Mouse (Mus musculus): Measurements from ENCODE around the gene Pla2g4e. TPM values are rescaled to one million over a fixed set of nuclear protein-coding genes. Genes with fewer than 3 reads are reported as not detected.

Gene Pla2g4e
- polyA plus RNA-seq, 1 experiment from 2014 or later, result 5.8 TPM

GRCm38 (mm10) chr2:120284094-120284493 is 39.0 kb upstream of the Pla2g4e start:
- H3K9me3 ChIP-seq (ENCODE audit: control insufficient read depth, low read length), result no peaks in the 10 kb centered on the region
- 81% methylated on average over 5 of the region's 5 CpGs for WGBS
- TF ChIP-seq EP300 (optimal IDR thresholded peaks at IDR 0.05) (no peak), CTCF (IDR thresholded peaks at IDR 0.05; ENCODE audit: low read depth) (no peak)
- H3K36me3 ChIP-seq (ENCODE audit: control insufficient read depth, insufficient read depth, low read length), result no peaks in the 10 kb centered on the region
- no peak overlapping the region; the same call in 1 of the 2 replicates for H3K27ac ChIP-seq (replicated peaks)
- DNase-seq (ENCODE audit: low spot score), result no peak
- H3K27me3 ChIP-seq (ENCODE audit: control insufficient read depth, insufficient read depth, low read length), result no peaks in the 10 kb centered on the region
- no peaks in the 10 kb centered on the region for H3K4me1 ChIP-seq (replicated peaks; ENCODE audit: control insufficient read depth, insufficient read depth)
- H3K4me2 ChIP-seq (replicated peaks; ENCODE audit: low read depth), result no peak overlapping the region
- no peak overlapping the region for H3K9ac ChIP-seq (ENCODE audit: low read length)
- no peak overlapping the region for H3K4me3 ChIP-seq (ENCODE audit: low read depth, low read length)
- ATAC-seq (ENCODE audit: low FRiP score, low TSS enrichment), result no peak

GRCm38 (mm10) chr2:120283550-120283949 is 38.4 kb upstream of the Pla2g4e start:
- no peak overlapping the region; the same call in 1 of the 2 replicates for H3K27ac ChIP-seq (replicated peaks)
- DNase-seq (ENCODE audit: low spot score), result no peak
- TF ChIP-seq CTCF (IDR thresholded peaks at IDR 0.05; ENCODE audit: low read depth) (no peak), EP300 (optimal IDR thresholded peaks at IDR 0.05) (no peak)

DNA sequence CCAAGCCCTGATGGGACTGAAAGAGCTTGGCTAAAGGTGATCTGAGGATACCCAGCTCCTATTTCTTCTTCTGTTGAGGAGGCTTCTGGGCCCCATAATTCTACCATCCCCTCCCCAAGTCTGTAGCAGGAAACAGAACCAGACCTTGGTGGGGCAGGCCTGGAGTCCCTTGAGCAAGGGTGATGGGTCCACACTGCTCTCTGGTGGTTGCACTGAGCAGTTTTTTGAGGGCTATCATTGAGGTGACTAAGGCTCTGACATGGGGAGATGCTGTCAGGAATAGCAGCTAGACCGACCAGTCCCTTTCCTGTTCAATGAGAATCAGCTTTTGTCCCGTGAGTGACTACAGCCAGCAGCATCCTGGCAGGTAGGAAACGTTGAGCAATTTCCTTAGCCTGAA is 36.1 kb upstream of the Pla2g4e start:
- no peak for DNase-seq (ENCODE audit: low spot score)
- Histone ChIP-seq H3K4me2 (replicated peaks; ENCODE audit: low read depth) (no peak overlapping the region), H3K9ac (ENCODE audit: low read length) (no peak overlapping the region), H3K4me1 (replicated peaks; ENCODE audit: control insufficient read depth, insufficient read depth) (no peaks in the 10 kb centered on the region), H3K9me3 (ENCODE audit: control insufficient read depth, low read length) (no peaks in the 10 kb centered on the region), H3K27ac (replicated peaks) (no peak overlapping the region), H3K4me3 (ENCODE audit: low read depth, low read length) (no peak overlapping the region), H3K36me3 (ENCODE audit: control insufficient read depth, insufficient read depth, low read length) (no peaks in the 10 kb centered on the region), H3K27me3 (ENCODE audit: control insufficient read depth, insufficient read depth, low read length) (no peaks in the 10 kb centered on the region)
- TF ChIP-seq EP300 (optimal IDR thresholded peaks at IDR 0.05), result no peak
- TF ChIP-seq CTCF (IDR thresholded peaks at IDR 0.05; ENCODE audit: low read depth), result peak; percentile 66
- 56% methylated on average over 3 of the region's 3 CpGs for WGBS
- ATAC-seq (ENCODE audit: low FRiP score, low TSS enrichment), result no peak

More at GRCm38 (mm10) chr2:120283550-120283949, 38.4 kb upstream of the Pla2g4e start:
- H3K36me3 ChIP-seq (ENCODE audit: control insufficient read depth, insufficient read depth, low read length), result no peaks in the 10 kb centered on the region
- no peak overlapping the region for H3K4me2 ChIP-seq (replicated peaks; ENCODE audit: low read depth)
- 39% methylated on average over 6 of the region's 6 CpGs for WGBS
- H3K4me3 ChIP-seq (ENCODE audit: low read depth, low read length), result no peak overlapping the region
- H3K9ac ChIP-seq (ENCODE audit: low read length), result no peak overlapping the region
- no peaks in the 10 kb centered on the region for H3K4me1 ChIP-seq (replicated peaks; ENCODE audit: control insufficient read depth, insufficient read depth)
- H3K9me3 ChIP-seq (ENCODE audit: control insufficient read depth, low read length), result no peaks in the 10 kb centered on the region
- no peak for ATAC-seq (ENCODE audit: low FRiP score, low TSS enrichment)
- no peaks in the 10 kb centered on the region for H3K27me3 ChIP-seq (ENCODE audit: control insufficient read depth, insufficient read depth, low read length)

DNA sequence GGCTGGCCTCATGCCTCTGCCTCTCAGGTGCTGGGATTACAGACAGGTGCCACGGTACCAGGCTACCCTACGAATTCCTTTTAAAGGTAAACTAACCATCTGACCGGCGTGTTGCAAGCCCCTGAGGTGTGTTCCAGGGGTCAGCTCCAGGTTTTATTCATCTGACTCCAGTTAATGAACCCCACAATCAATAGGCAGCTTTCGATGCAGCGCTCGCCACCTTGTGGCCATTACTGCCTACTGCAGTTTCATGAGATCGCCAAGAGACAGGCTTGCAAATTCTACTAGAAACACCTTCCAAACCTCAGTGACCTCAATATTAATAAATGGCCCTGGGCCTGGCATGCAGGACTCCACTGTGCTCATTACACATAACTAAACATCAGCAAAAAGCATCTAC is 34.8 kb upstream of the Pla2g4e start:
- ATAC-seq (ENCODE audit: low FRiP score, low TSS enrichment), result no peak
- H3K27ac ChIP-seq (replicated peaks), result no peak overlapping the region
- WGBS, result 15% methylated on average over 8 of the region's 8 CpGs
- H3K9me3 ChIP-seq (ENCODE audit: control insufficient read depth, low read length), result no peaks in the 10 kb centered on the region
- TF ChIP-seq CTCF (IDR thresholded peaks at IDR 0.05; ENCODE audit: low read depth) (peak; percentile 89), EP300 (optimal IDR thresholded peaks at IDR 0.05) (no peak)
- no peak overlapping the region for H3K4me3 ChIP-seq (ENCODE audit: low read depth, low read length)
- peak; percentile 70 for DNase-seq (ENCODE audit: low spot score)
- no peaks in the 10 kb centered on the region for H3K4me1 ChIP-seq (replicated peaks; ENCODE audit: control insufficient read depth, insufficient read depth)
- H3K9ac ChIP-seq (ENCODE audit: low read length), result no peak overlapping the region
- no peaks in the 10 kb centered on the region for H3K27me3 ChIP-seq (ENCODE audit: control insufficient read depth, insufficient read depth, low read length)
- no peaks in the 10 kb centered on the region for H3K36me3 ChIP-seq (ENCODE audit: control insufficient read depth, insufficient read depth, low read length)
- H3K4me2 ChIP-seq (replicated peaks; ENCODE audit: low read depth), result no peak overlapping the region

GRCm38 (mm10) chr2:120276951-120277350 is 31.8 kb upstream of the Pla2g4e start:
- H3K36me3 ChIP-seq (ENCODE audit: control insufficient read depth, insufficient read depth, low read length), result no peaks in the 10 kb centered on the region
- no peaks in the 10 kb centered on the region for H3K4me1 ChIP-seq (replicated peaks; ENCODE audit: control insufficient read depth, insufficient read depth)
- WGBS, result 81% methylated on average over 4 of the region's 4 CpGs
- TF ChIP-seq EP300 (optimal IDR thresholded peaks at IDR 0.05), result no peak
- TF ChIP-seq CTCF (IDR thresholded peaks at IDR 0.05; ENCODE audit: low read depth), result no peak
- no peaks in the 10 kb centered on the region for H3K9me3 ChIP-seq (ENCODE audit: control insufficient read depth, low read length)
- ATAC-seq (ENCODE audit: low FRiP score, low TSS enrichment) (no peak), DNase-seq (ENCODE audit: low spot score) (no peak)
- H3K9ac ChIP-seq (ENCODE audit: low read length), result no peak overlapping the region
- H3K27me3 ChIP-seq (ENCODE audit: control insufficient read depth, insufficient read depth, low read length), result no peaks in the 10 kb centered on the region
- no peak overlapping the region for H3K4me2 ChIP-seq (replicated peaks; ENCODE audit: low read depth)
- no peak overlapping the region for H3K4me3 ChIP-seq (ENCODE audit: low read depth, low read length)
- no peak overlapping the region for H3K27ac ChIP-seq (replicated peaks)

- H3K36me3 ChIP-seq (ENCODE audit: control insufficient read depth, insufficient read depth, low read length), result no peaks in the 10 kb centered on the region
- peak; percentile 64 for TF ChIP-seq CTCF (IDR thresholded peaks at IDR 0.05; ENCODE audit: low read depth)
- no peak for TF ChIP-seq EP300 (optimal IDR thresholded peaks at IDR 0.05)
- DNase-seq (ENCODE audit: low spot score) (peak; percentile 59), ATAC-seq (ENCODE audit: low FRiP score, low TSS enrichment) (peak; percentile 79)
- no peaks in the 10 kb centered on the region for H3K4me1 ChIP-seq (replicated peaks; ENCODE audit: control insufficient read depth, insufficient read depth)
- H3K27me3 ChIP-seq (ENCODE audit: control insufficient read depth, insufficient read depth, low read length), result no peaks in the 10 kb centered on the region
- no peak overlapping the region for H3K9ac ChIP-seq (ENCODE audit: low read length)
- H3K4me3 ChIP-seq (ENCODE audit: low read depth, low read length), result no peak overlapping the region
- peak overlapping the region; percentile 32 for H3K4me2 ChIP-seq (replicated peaks; ENCODE audit: low read depth)
- H3K9me3 ChIP-seq (ENCODE audit: control insufficient read depth, low read length), result no peaks in the 10 kb centered on the region
- WGBS, result 5% methylated on average over 9 of the region's 9 CpGs
- H3K27ac ChIP-seq (replicated peaks), result no peak overlapping the region
Observed at GRCm38 (mm10) chr2:120268635-120269034, 23.5 kb upstream of the Pla2g4e start.
